Mouse (Mus musculus): ENCODE data around the gene Nol10. TPM values are rescaled to one million over a fixed set of nuclear protein-coding genes. Genes with fewer than 3 reads are reported as not detected.

The Nol10 gene
- total and polyA plus RNA-seq, 3 experiments: 21.6 to 128 (median 44.2) TPM

GRCm38 (mm10) chr12:17318453-17318852 is 29.8 kb upstream of the Nol10 start:
- no peaks in the 10 kb centered on the region for H3K9me3 ChIP-seq (replicated peaks; ENCODE audit: insufficient read depth, low read length)
- peaks cover 0 to 5% of the 10 kb centered on the region in 2 experiments; a peak in 3 of 4 replicates for H3K27me3 ChIP-seq (ENCODE audit: control insufficient read depth in 1 of 2, insufficient read depth in 2 of 2, low read length in 2 of 2)
- no peak overlapping the region for H3K9ac ChIP-seq (ENCODE audit: control insufficient read depth, low read depth, low read length, poor library complexity, severe bottlenecking)
- no peak overlapping the region for H3K4me3 ChIP-seq (ENCODE audit: control insufficient read depth in 1 of 2, insufficient read depth in 1 of 2, low read depth in 2 of 2, low read length in 2 of 2)
- no peak for DNase-seq (ENCODE audit: low read depth, low spot score)
- no peaks in the 10 kb centered on the region for H3K4me1 ChIP-seq (ENCODE audit: control insufficient read depth in 1 of 2, insufficient read depth in 2 of 2, low read length in 2 of 2)
- no peak for TF ChIP-seq USF2 (IDR thresholded peaks at IDR 0.05; ENCODE audit: borderline replicate concordance in 1 of 2, insufficient read depth in 1 of 2, low read depth in 1 of 2, low read length in 2 of 2)
- TF ChIP-seq TCF12 (IDR thresholded peaks at IDR 0.05; ENCODE audit: low read depth, low read length): no peak
- no peak for TF ChIP-seq ZKSCAN1 (IDR thresholded peaks at IDR 0.05; ENCODE audit: low read depth, low read length)
- no peak for TF ChIP-seq RAD21 (IDR thresholded peaks at IDR 0.05; ENCODE audit: low read depth, low read length)
- no peak for TF ChIP-seq BHLHE40 (IDR thresholded peaks at IDR 0.05; ENCODE audit: borderline replicate concordance, low read depth, low read length)
- no peak for TF ChIP-seq UBTF (IDR thresholded peaks at IDR 0.05; ENCODE audit: borderline replicate concordance, insufficient read depth, low read depth, low read length)
- TF ChIP-seq ETS1 (IDR thresholded peaks at IDR 0.05; ENCODE audit: low read depth, low read length): no peak
- TF ChIP-seq CHD2 (IDR thresholded peaks at IDR 0.05; ENCODE audit: low read length): no peak
- no peak for TF ChIP-seq GABPA (IDR thresholded peaks at IDR 0.05; ENCODE audit: low read depth, low read length)
- TF ChIP-seq MAX (IDR thresholded peaks at IDR 0.05; ENCODE audit: low read length): no peak
- no peak for TF ChIP-seq E2F4 (IDR thresholded peaks at IDR 0.05; ENCODE audit: borderline replicate concordance, low read depth, low read length)
- TF ChIP-seq GATA1 (IDR thresholded peaks at IDR 0.05; ENCODE audit: low read depth, low read length): no peak
- TF ChIP-seq MAZ (IDR thresholded peaks at IDR 0.05; ENCODE audit: low read depth, low read length): no peak
- no peak for TF ChIP-seq ZNF384 (IDR thresholded peaks at IDR 0.05; ENCODE audit: low read depth, low read length)
- no peak for TF ChIP-seq POLR2AphosphoS5 (IDR thresholded peaks at IDR 0.05; ENCODE audit: borderline replicate concordance, low read depth, low read length)
- TF ChIP-seq ZC3H11A (IDR thresholded peaks at IDR 0.05; ENCODE audit: low read depth, low read length): no peak
- H3K27ac ChIP-seq (ENCODE audit: control insufficient read depth, low read depth, low read length): no peak overlapping the region
- no peaks in the 10 kb centered on the region for H3K36me3 ChIP-seq (ENCODE audit: control insufficient read depth in 1 of 2, insufficient read depth in 2 of 2, low read length in 2 of 2)
- H3K79me2 ChIP-seq (ENCODE audit: control insufficient read depth, insufficient read depth, low read length, poor library complexity): no peaks in the 10 kb centered on the region

GRCm38 (mm10) chr12:17324549-17325470 is 23.4 kb upstream of the Nol10 start:
- Histone ChIP-seq H3K27ac (ENCODE audit: control insufficient read depth, low read depth, low read length) (no peak overlapping the region), H3K27me3 (ENCODE audit: control insufficient read depth in 1 of 2, insufficient read depth in 2 of 2, low read length in 2 of 2) (peaks cover 0 to 6% of the 10 kb centered on the region in 2 experiments), H3K4me1 (ENCODE audit: control insufficient read depth in 1 of 2, insufficient read depth in 2 of 2, low read length in 2 of 2) (no peaks in the 10 kb centered on the region), H3K36me3 (ENCODE audit: control insufficient read depth in 1 of 2, insufficient read depth in 2 of 2, low read length in 2 of 2) (no peaks in the 10 kb centered on the region), H3K9me3 (replicated peaks; ENCODE audit: insufficient read depth, low read length) (no peaks in the 10 kb centered on the region), H3K79me2 (ENCODE audit: control insufficient read depth, insufficient read depth, low read length, poor library complexity) (no peaks in the 10 kb centered on the region), H3K4me3 (ENCODE audit: control insufficient read depth in 1 of 2, insufficient read depth in 1 of 2, low read depth in 2 of 2, low read length in 2 of 2) (no peak overlapping the region), H3K9ac (ENCODE audit: control insufficient read depth, low read depth, low read length, poor library complexity, severe bottlenecking) (no peak overlapping the region)
- TF ChIP-seq ZKSCAN1 (IDR thresholded peaks at IDR 0.05; ENCODE audit: low read depth, low read length) (no peak), HCFC1 (IDR thresholded peaks at IDR 0.05; ENCODE audit: low read depth, low read length) (no peak), EP300 (IDR thresholded peaks at IDR 0.05; ENCODE audit: low read depth in 1 of 2, low read length in 2 of 2) (no peak), MAFK (IDR thresholded peaks at IDR 0.05; ENCODE audit: borderline replicate concordance, low read depth, low read length) (no peak), CHD2 (IDR thresholded peaks at IDR 0.05; ENCODE audit: low read length) (no peak), TCF12 (IDR thresholded peaks at IDR 0.05; ENCODE audit: low read depth, low read length) (no peak), POLR2AphosphoS2 (IDR thresholded peaks at IDR 0.05; ENCODE audit: low read length) (no peak), RCOR1 (IDR thresholded peaks at IDR 0.05; ENCODE audit: low read depth, low read length) (no peak), USF2 (IDR thresholded peaks at IDR 0.05; ENCODE audit: borderline replicate concordance in 1 of 2, insufficient read depth in 1 of 2, low read depth in 1 of 2, low read length in 2 of 2) (no peak), NRF1 (IDR thresholded peaks at IDR 0.05; ENCODE audit: insufficient read depth, low read depth, low read length, poor library complexity, severe bottlenecking) (no peak), MXI1 (IDR thresholded peaks at IDR 0.05; ENCODE audit: low read depth, low read length) (no peak), MAZ (IDR thresholded peaks at IDR 0.05; ENCODE audit: low read depth, low read length) (no peak), CHD1 (IDR thresholded peaks at IDR 0.05; ENCODE audit: low read depth, low read length) (no peak), MEF2A (IDR thresholded peaks at IDR 0.05; ENCODE audit: extremely low read depth, insufficient replicate concordance, low read depth, low read length, poor library complexity, severe bottlenecking) (no peak), RAD21 (IDR thresholded peaks at IDR 0.05; ENCODE audit: low read depth, low read length) (no peak)
- DNase-seq (ENCODE audit: low read depth, low spot score): no peak

All from MEL (cell line).